Mouse (Mus musculus) T-helper 2 cell (primary cell): ENCODE measurements at regions not wholly inside any gene's neighbourhood (a gene's known extent, or its start where the extent isn't known, plus 50 kb on each side); places are given as distances from the start of the nearest gene placed in this dataset.

Experiments used
- in situ Hi-C: fragments of 300-600 bp; cut with MboI, MseI; formaldehyde crosslinking; loops from one replicate; pipeline ENCODE4 v1.15.1; 2025; ENCODE audit warnings: high pct_unique_total_duplicates

DNA sequence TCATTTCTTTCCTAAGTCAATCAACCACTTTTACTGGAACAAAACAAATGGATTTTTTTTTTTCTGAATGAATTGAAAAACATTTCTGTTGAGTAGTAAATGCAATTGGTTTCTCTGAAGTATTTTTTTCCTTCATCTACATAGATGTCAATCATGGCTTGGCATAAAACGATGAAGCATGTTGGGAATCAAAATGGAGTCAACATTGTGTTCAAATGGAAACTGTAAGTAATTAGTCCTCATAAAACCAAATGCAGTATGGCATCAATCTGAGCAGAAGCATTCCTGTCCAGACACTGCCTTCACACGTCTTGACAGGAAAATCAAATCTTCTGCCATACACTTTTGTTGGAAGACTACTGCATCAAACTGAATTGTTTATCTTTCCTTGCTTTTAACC lies 237.0 kb downstream of the Pcdh18 start:
- in situ Hi-C loops: no loop called here

DNA sequence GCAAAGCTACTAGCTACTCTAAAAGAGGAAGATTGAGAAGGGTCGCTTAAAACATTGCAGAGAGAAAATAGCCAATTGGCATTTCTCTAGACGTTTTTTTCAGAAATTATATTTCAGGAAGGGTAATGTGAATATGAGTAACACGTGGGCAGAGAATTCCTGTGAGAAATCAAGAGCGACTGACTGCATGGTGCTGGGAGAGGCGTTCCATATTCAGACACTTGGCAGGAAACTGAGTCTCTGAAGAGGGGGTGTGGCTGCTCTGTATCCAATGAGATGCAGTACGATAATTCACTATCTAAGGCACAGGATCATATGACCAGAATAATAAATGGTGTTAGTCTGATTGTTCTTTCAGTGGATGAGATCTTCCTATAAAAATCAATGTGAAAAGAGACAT lies 252.5 kb downstream of the Pcdh18 start:
- in situ Hi-C loops: no loop called here

DNA sequence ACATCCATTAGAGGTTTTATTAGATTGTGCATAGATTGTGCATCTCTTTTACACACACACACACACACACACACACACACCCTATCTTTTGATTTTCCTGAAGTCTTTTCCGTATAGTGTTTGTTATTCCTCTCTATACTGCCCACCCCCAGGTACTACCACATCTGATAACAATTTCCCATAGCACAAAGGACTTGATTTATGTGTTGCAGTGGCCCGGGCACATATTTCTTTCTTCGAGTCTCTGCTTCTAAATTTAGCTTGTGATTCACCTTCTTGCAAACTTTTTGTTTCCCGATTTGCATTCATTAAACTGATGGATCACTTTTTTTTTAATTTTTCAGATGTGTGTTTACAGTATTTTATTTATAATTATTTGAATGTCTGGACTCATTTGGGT lies 254.8 kb downstream of the Pcdh18 start:
- in situ Hi-C loops: no loop called here

GRCm38 (mm10) chr3:49485105-49485504 lies 272.0 kb downstream of the Pcdh18 start:
- in situ Hi-C loops: no loop called here
